Mouse (Mus musculus) embryo, embryonic 9.5 days (tissue): ENCODE measurements around the gene Actbl2.

ENCODE experiments used
- DNase-seq: peaks from one replicate; pipeline ENCODE4 v3.0.0-alpha.2; 2017; ENCODE audit errors: extremely low spot score

The Actbl2 gene

DNA sequence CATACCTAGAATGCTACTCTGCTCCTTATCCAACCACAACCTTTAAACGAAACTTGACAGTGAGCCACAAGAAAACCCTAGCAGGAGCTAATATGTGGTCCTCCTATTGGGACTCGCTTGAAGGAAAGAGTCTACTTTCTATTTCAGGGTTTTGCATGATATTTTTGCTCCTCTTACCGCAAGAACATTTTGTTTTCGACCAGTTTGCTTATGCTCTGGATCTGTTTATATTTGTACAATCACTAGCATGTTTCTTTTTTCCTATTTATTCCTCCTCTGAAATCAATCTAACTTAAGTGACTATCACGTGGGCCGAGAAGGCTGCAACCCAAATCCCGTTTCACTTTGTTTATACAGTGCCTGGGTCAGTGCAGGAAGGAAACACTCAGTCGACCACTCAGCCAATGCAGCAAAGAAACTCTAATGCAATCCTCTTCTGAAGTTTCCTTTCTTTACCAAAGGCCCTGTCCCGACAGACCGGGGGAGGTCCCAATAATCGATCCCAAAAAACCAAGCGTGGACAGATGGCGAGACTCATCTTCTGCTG, 15.0 kb downstream of the Actbl2 start:
- DNase-seq: no peak

DNA sequence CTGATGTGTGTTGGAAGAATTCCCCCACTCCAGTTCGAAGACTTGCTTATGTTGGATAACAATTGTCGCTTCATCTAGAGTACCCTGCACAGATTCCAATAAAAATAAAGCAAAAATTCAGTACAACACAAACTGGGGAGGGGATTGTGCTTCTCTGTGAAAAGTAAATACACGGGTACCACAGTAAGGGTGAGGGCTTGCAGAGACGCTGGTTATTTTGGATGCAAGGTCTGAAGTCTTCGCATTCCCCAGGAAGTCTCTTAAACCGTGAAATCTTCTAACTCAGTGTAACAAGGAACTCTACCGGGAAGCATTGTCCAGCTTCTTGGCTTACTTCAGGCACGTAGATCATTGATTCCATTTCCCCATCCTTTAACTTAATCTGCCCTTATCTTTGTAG, 17.1 kb downstream of the Actbl2 start:
- DNase-seq: no peak

- no peak for DNase-seq
Observed at GRCm38 (mm10) chr13:111286461-111287385, 31.9 kb downstream of the Actbl2 start.

DNA sequence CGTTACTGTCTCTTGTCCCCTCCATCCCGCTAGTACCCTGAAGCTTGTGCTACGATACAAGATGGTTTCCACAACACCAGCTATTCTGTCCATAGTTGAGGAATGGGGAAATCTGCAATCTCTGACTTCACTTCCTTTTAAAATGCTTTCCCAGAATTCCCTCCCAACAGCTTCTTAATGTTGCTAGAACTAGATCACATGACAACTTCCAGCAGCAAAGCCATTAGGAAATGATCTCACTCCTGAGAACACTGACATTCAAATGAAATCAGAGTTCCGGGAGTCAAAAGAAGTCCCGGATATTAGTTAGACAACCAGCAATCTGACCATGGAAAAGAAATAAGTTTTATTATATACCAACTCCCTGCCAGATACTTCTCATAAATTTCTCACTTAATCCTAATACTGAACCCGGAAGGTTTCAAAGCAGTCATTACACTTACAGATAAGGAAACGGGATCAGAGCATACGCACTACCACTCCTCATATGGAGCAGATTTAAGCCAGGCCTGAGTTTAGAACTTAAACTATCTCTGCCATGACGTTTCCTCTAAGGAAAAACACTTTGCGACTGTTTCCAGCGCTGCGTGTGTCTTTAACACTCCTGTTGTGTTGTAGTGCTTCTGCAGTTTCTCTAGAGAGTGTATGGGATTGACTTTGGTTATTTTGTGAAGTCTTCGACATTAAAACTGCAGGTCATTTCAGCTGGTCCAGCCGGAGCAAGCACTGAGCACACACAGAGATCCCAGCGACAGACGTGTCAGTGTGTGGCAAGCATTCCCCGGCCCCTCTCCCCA, 36.5 kb downstream of the Actbl2 start:
- no peak for DNase-seq

DNA sequence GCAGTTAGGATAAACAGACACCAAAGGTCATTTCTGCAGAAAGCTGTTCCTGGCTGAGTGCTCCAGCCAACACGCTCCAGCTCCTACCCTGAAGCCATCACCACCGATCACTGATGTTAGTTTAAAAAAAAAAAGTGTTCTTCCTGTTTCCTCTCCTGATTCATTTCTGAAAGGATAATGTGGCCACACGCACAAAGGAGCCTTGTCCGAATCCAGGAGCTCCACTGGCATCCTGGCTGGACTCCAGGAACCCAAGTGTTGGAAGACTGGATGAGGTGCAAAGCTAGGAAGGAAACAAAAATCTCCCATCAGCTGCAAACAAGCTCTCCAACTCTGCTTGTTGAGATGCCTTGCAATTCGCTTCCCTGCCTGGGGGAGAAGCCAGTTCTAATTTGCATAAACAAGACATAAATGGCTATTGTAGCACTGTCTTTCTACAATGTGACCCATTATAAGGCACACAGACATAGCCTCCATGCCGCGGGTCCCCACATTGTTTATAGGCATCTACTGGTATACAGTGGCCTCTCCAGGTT, 37.2 kb downstream of the Actbl2 start:
- DNase-seq: no peak

GRCm38 (mm10) chr13:111293478-111293877, 38.7 kb downstream of the Actbl2 start:
- no peak for DNase-seq

DNA sequence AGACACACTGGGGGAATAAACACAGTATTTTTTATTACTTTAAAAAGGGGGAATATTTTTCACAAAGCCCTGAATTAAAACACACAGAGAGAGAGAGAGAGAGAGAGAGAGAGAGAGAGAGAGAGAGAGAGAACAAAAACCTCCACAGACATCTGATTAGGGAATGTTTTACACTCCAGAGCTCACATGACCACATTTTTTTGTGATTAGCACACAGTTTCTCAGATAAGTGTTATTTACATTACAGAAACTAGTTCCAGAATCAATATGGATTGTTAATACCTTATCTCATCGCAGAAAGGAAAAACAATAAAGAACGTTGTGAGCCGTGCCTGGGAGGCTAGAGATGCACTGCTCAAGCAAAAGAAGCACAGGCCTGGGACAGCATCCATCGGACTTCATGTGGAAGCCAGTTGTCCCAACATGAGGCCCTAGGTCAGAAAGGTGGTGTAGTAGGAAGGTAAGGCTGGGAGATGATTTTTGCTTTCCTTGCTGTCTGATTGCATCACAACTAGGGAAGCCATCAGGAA, 40.2 kb downstream of the Actbl2 start:
- no peak for DNase-seq

DNA sequence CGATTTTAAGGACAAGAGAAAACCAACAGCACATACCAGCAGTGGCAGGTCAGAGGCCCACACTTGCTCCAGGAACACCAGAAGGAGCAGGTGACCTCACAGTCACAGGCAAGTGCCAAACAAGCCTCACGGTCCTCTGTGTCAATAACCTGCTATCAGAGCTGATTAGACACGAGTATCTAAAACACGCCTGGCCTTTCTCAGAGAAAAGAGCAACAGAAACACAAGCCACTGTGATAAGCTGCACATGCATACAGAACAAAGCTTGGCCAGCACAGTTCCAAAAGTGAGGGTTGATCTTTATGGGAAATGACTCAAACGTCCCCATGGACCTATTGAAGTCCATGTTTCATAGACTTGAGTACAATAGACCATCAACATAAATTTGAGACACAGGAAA, 41.2 kb downstream of the Actbl2 start:
- no peak for DNase-seq

- DNase-seq: no peak
Observed at GRCm38 (mm10) chr13:111297614-111298013, 42.8 kb downstream of the Actbl2 start.

- no peak for DNase-seq
Observed at GRCm38 (mm10) chr13:111299145-111299713, 44.4 kb downstream of the Actbl2 start.

- DNase-seq: no peak
Observed at GRCm38 (mm10) chr13:111300846-111301245, 46.0 kb downstream of the Actbl2 start.

DNA sequence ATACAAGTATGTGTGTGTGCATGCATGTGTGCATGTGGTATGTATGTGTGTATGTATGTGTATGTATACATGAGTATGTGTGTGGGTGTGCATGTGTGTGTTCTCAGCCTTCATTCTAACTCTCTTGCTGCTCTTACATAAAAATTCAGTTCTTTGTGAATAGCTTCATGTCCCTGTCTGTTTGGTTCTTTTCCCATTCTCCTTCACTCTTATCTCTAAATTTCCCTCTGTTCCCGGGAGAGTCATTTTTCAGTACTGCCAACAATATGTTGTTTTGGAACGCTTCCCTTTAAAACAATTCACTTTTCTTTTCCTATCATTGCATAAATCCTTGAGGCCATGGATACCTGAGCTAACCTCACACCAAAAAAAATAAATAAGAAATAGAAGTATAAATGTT, 46.6 kb downstream of the Actbl2 start:
- DNase-seq: no peak

- DNase-seq: no peak
Observed at GRCm38 (mm10) chr13:111304194-111304593, 49.4 kb downstream of the Actbl2 start.

DNA sequence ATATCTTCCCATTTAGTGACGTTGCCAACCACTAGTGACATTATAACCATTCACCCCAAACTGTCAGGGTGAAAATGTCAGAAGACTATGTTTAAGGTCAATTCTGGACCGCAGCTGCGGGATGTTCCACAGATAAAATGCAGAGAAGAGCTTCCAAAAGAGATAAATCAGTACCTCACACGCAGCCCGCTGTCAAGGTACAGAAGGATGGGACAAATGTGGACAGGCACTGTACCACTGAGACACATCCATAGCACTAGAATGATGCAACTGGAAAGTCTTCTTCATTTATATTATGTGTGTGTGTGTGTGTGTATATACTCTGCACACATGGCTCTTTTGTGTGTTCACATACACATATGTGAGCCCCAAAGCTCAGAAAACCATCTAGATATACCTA, 49.9 kb downstream of the Actbl2 start:
- no peak for DNase-seq
